Mouse (Mus musculus) liver, embryonic 15.5 days (tissue): Measurements from ENCODE around the gene Col5a3. TPM values are rescaled to one million over a fixed set of nuclear protein-coding genes. Genes with fewer than 3 reads are reported as not detected.

Source experiments
- ATAC-seq: fragments of 200-750 bp; cut with Nextera tagmentation; 2 replicates; pipeline ENCODE4 v1.8.0; 2017; ENCODE audit warnings: moderate number of reproducible peaks, mild to moderate bottlenecking, moderate library complexity; ENCODE audit not compliant: insufficient read depth
- H3K27ac ChIP-seq: fragments of 300-500 bp; sonication (generic); replicated peaks from 2 replicates; pipeline ENCODE4 v1.5.1; 2015; ENCODE audit warnings: mild to moderate bottlenecking, inconsistent platforms
- H3K27me3 ChIP-seq: fragments of 300-500 bp; sonication (generic); 2 replicates; pipeline ENCODE4 v1.6.1; 2015; ENCODE audit warnings: mild to moderate bottlenecking, inconsistent platforms
- H3K36me3 ChIP-seq: fragments of 300-500 bp; sonication (generic); replicated peaks from 2 replicates; pipeline ENCODE4 v1.6.1; 2015; ENCODE audit warnings: moderate library complexity, mild to moderate bottlenecking, inconsistent platforms
- H3K4me1 ChIP-seq: fragments of 300-500 bp; sonication (generic); replicated peaks from 2 replicates; pipeline ENCODE4 v1.6.1; 2015; ENCODE audit warnings: inconsistent platforms
- H3K4me2 ChIP-seq: fragments of 300-500 bp; sonication (generic); 2 replicates; pipeline ENCODE4 v1.6.1; 2015; ENCODE audit warnings: moderate library complexity, mild to moderate bottlenecking, inconsistent platforms
- H3K4me3 ChIP-seq: fragments of 300-500 bp; sonication (generic); replicated peaks from 2 replicates; pipeline ENCODE4 v1.5.1; 2015; ENCODE audit warnings: mild to moderate bottlenecking, inconsistent platforms
- H3K9ac ChIP-seq: fragments of 300-500 bp; sonication (generic); 2 replicates; pipeline ENCODE4 v1.6.1; 2015; ENCODE audit warnings: moderate library complexity, mild to moderate bottlenecking, inconsistent platforms
- H3K9me3 ChIP-seq: fragments of 300-500 bp; sonication (generic); replicated peaks from 2 replicates; pipeline ENCODE4 v1.6.1; 2016; ENCODE audit warnings: inconsistent platforms
- WGBS: fragments of 180-500 bp; shearing (Covaris S2); methylation state at CpG from one replicate; pipeline ENCODE4 v1.1.7; 2015; ENCODE audit warnings: mixed read lengths; ENCODE audit not compliant: insufficient replicate concordance; 5-methylcytosine and 5-hydroxymethylcytosine counted together
- polyA plus RNA-seq: library from polyadenylated mRNA; unstranded; fragments of >200 nt; fragmentation: Nextera tagmentation; extraction: Ambion mirVana; gene quantifications from 2 replicates; pipeline ENCODE4 v1.2.1, GENCODE M21; 2015

Gene Col5a3
- polyA plus RNA-seq, 1 experiment from 2014 or later = 0.24 TPM

- H3K9me3 ChIP-seq = no peaks in the 10 kb centered on the region
- H3K27me3 ChIP-seq = peaks cover 25% of the 10 kb centered on the region
- H3K4me2 ChIP-seq = no peak overlapping the region
- H3K27ac ChIP-seq = no peak overlapping the region
- 25% methylated on average over 1 of the region's 1 CpGs for WGBS
- H3K9ac ChIP-seq = no peak overlapping the region
- H3K4me1 ChIP-seq = no peaks in the 10 kb centered on the region; the same call in 1 of the 2 replicates
- H3K36me3 ChIP-seq = no peaks in the 10 kb centered on the region
- ATAC-seq = no peak
- H3K4me3 ChIP-seq = no peak overlapping the region
Measured at GRCm38 (mm10) chr9:20834881-20835280, 20.0 kb upstream of the Col5a3 start.

GRCm38 (mm10) chr9:20830901-20831643, 16.2 kb upstream of the Col5a3 start:
- Histone ChIP-seq H3K9ac (no peak overlapping the region), H3K4me3 (no peak overlapping the region), H3K27me3 (peaks cover 29% of the 10 kb centered on the region)

GRCm38 (mm10) chr9:20828127-20828526, 13.3 kb upstream of the Col5a3 start:
- H3K36me3 ChIP-seq = no peaks in the 10 kb centered on the region
- H3K27ac ChIP-seq = no peak overlapping the region
- 41% methylated on average over 1 of the region's 1 CpGs for WGBS
- peaks cover 21% of the 10 kb centered on the region for H3K27me3 ChIP-seq
- no peak overlapping the region for H3K9ac ChIP-seq
- no peaks in the 10 kb centered on the region; the same call in 1 of the 2 replicates for H3K4me1 ChIP-seq
- H3K9me3 ChIP-seq = no peaks in the 10 kb centered on the region
- H3K4me2 ChIP-seq = no peak overlapping the region
- ATAC-seq = no peak
- H3K4me3 ChIP-seq = no peak overlapping the region

More at GRCm38 (mm10) chr9:20830901-20831643, 16.2 kb upstream of the Col5a3 start:
- no peak overlapping the region for H3K4me2 ChIP-seq
- H3K36me3 ChIP-seq = no peaks in the 10 kb centered on the region
- no peaks in the 10 kb centered on the region; the same call in 1 of the 2 replicates for H3K4me1 ChIP-seq
- no peaks in the 10 kb centered on the region for H3K9me3 ChIP-seq
- ATAC-seq = no peak
- WGBS = 13% methylated on average over 19 of the region's 19 CpGs
- H3K27ac ChIP-seq = no peak overlapping the region

GRCm38 (mm10) chr9:20825781-20826180, 10.9 kb upstream of the Col5a3 start:
- 49% methylated on average over 5 of the region's 5 CpGs for WGBS
- ATAC-seq = no peak

GRCm38 (mm10) chr9:20822821-20823220, 8.0 kb upstream of the Col5a3 start:
- Histone ChIP-seq H3K4me1 (no peaks in the 10 kb centered on the region), H3K9me3 (no peaks in the 10 kb centered on the region), H3K4me2 (no peak overlapping the region), H3K4me3 (no peak overlapping the region), H3K9ac (no peak overlapping the region), H3K27me3 (no peaks in the 10 kb centered on the region), H3K27ac (no peak overlapping the region), H3K36me3 (no peaks in the 10 kb centered on the region)
- no peak for ATAC-seq
- 66% methylated on average over 3 of the region's 3 CpGs for WGBS

More at GRCm38 (mm10) chr9:20825781-20826180, 10.9 kb upstream of the Col5a3 start:
- H3K4me3 ChIP-seq = no peak overlapping the region
- no peaks in the 10 kb centered on the region for H3K9me3 ChIP-seq
- no peaks in the 10 kb centered on the region; the same call in 1 of the 2 replicates for H3K4me1 ChIP-seq
- no peak overlapping the region for H3K9ac ChIP-seq
- peaks cover 12% of the 10 kb centered on the region; the same call in 1 of the 2 replicates for H3K27me3 ChIP-seq
- H3K4me2 ChIP-seq = no peak overlapping the region
- H3K27ac ChIP-seq = no peak overlapping the region
- no peaks in the 10 kb centered on the region for H3K36me3 ChIP-seq

- Histone ChIP-seq H3K27ac (no peak overlapping the region), H3K4me2 (no peak overlapping the region), H3K4me1 (peaks cover 3% of the 10 kb centered on the region; the same call in 1 of the 2 replicates), H3K4me3 (no peak overlapping the region), H3K27me3 (peaks cover 13% of the 10 kb centered on the region), H3K9ac (no peak overlapping the region), H3K36me3 (no peaks in the 10 kb centered on the region), H3K9me3 (no peaks in the 10 kb centered on the region)
- WGBS = 66% methylated on average over 5 of the region's 5 CpGs
- no peak for ATAC-seq
Measured at GRCm38 (mm10) chr9:20820001-20820400, 5.1 kb upstream of the Col5a3 start.

- WGBS = 62% methylated on average over 6 of the region's 6 CpGs
- Histone ChIP-seq H3K27ac (no peak within 1 kb of the TSS), H3K4me1 (peaks cover 8% of the 10 kb centered on the region; the same call in 1 of the 2 replicates), H3K27me3 (peaks cover 28% of the 10 kb centered on the region), H3K4me2 (no peak within 1 kb of the TSS), H3K9ac (no peak within 1 kb of the TSS), H3K9me3 (no peaks in the 10 kb centered on the region), H3K36me3 (no peaks in the 10 kb centered on the region), H3K4me3 (no peak within 1 kb of the TSS)
- no peak for ATAC-seq
Measured at GRCm38 (mm10) chr9:20818236-20818635, 3.4 kb upstream of the Col5a3 start, which contains the start of gene Rdh8. Gene Rdh8, plus strand, starts transcription at chr9:20818503.

- 9% methylated on average over 19 of the region's 19 CpGs for WGBS
- peaks cover 47% of the 10 kb centered on the region for H3K27me3 ChIP-seq
Measured at GRCm38 (mm10) chr9:20812537-20813271, 2.2 kb downstream of the Col5a3 start.

GRCm38 (mm10) chr9:20810773-20811172, 4.1 kb downstream of the Col5a3 start:
- Histone ChIP-seq H3K9ac (no peak overlapping the region), H3K4me2 (no peak overlapping the region), H3K27me3 (peaks cover 43% of the 10 kb centered on the region), H3K4me1 (peaks cover 13% of the 10 kb centered on the region; the same call in 1 of the 2 replicates), H3K9me3 (no peaks in the 10 kb centered on the region), H3K36me3 (no peaks in the 10 kb centered on the region), H3K27ac (no peak overlapping the region), H3K4me3 (no peak overlapping the region)
- no peak for ATAC-seq
- 50% methylated on average over 1 of the region's 1 CpGs for WGBS

More at GRCm38 (mm10) chr9:20812537-20813271, 2.2 kb downstream of the Col5a3 start:
- Histone ChIP-seq H3K27ac (no peak overlapping the region), H3K4me2 (no peak overlapping the region; the same call in 1 of the 2 replicates), H3K9ac (no peak overlapping the region), H3K36me3 (no peaks in the 10 kb centered on the region), H3K9me3 (no peaks in the 10 kb centered on the region), H3K4me1 (peaks cover 13% of the 10 kb centered on the region; the same call in 1 of the 2 replicates), H3K4me3 (no peak overlapping the region)
- no peak for ATAC-seq

- no peak for ATAC-seq
- H3K27me3 ChIP-seq = peaks cover 43% of the 10 kb centered on the region
- peaks cover 13% of the 10 kb centered on the region; the same call in 1 of the 2 replicates for H3K4me1 ChIP-seq
- no peaks in the 10 kb centered on the region for H3K36me3 ChIP-seq
- WGBS = 27% methylated on average over 4 of the region's 4 CpGs
- no peaks in the 10 kb centered on the region for H3K9me3 ChIP-seq
- no peak overlapping the region for H3K27ac ChIP-seq
- no peak overlapping the region for H3K9ac ChIP-seq
- H3K4me3 ChIP-seq = no peak overlapping the region
- no peak overlapping the region for H3K4me2 ChIP-seq
Measured at GRCm38 (mm10) chr9:20810271-20810670, 4.6 kb downstream of the Col5a3 start.

GRCm38 (mm10) chr9:20805706-20806105, 9.2 kb downstream of the Col5a3 start:
- peaks cover 12% of the 10 kb centered on the region for H3K27me3 ChIP-seq
- WGBS = 45% methylated on average over 5 of the region's 5 CpGs
- no peak for ATAC-seq
- H3K4me2 ChIP-seq = no peak overlapping the region
- no peak overlapping the region for H3K27ac ChIP-seq
- no peak overlapping the region for H3K9ac ChIP-seq
- no peaks in the 10 kb centered on the region for H3K9me3 ChIP-seq
- H3K4me3 ChIP-seq = no peak overlapping the region
- H3K36me3 ChIP-seq = no peaks in the 10 kb centered on the region
- peaks cover 7% of the 10 kb centered on the region for H3K4me1 ChIP-seq
